Mouse (Mus musculus) spleen, adult 12 weeks (tissue): ENCODE results near the gene Fmnl2.

Experiments used
- DNase-seq: peaks from one replicate; pipeline ENCODE4 v3.0.0; 2022; ENCODE audit warnings: low spot score

Fmnl2 gene

DNA sequence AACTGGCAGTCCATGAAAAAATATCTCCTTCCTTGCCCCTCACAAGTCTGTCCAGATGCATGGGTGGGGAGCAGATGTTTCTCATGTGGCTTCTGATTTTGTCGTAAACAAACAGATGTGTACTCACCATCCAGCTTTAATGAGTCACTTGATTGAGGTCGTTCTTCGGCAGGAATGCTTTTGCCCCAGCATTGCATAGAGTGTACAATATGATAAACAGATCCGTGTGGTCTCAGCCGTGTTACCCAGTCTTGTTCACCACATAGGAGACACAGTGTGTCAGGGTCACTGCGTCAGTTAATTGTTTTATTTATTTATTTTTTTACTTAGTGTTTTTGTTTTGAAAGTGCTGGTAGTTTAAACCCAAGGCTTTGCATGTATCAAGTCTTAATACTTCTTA, 189.4 kb downstream of the Fmnl2 start:
- no peak for DNase-seq

DNA sequence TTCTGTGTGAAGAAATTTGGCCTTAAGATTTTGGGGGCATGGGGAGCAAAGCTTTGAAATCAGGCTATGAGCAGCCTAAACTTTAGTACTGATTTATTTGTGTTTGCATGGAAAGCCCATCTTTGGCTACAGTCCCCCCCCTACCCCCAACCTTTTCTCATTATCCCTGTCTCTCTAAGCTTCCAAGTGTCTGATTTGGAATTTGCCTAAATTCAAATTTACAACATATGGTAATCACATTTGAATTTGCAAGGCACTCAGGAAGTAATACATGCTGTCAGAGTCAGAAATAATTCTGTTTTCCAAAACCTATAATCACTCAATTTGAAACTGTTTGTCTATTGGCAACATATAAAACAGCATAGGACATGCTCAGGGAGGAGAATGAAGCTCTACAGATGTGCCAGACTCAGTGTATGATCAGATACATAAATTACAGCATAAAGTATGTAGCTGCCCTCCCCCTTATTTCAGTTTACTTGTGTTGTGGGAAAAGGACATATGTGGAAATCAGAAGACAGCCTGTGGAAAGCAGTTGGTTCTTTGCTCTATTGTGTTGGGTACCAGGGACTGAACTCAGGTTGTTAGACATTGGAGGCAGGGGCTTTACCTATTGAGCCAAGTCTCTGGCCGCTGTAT, 190.2 kb downstream of the Fmnl2 start:
- no peak for DNase-seq

DNA sequence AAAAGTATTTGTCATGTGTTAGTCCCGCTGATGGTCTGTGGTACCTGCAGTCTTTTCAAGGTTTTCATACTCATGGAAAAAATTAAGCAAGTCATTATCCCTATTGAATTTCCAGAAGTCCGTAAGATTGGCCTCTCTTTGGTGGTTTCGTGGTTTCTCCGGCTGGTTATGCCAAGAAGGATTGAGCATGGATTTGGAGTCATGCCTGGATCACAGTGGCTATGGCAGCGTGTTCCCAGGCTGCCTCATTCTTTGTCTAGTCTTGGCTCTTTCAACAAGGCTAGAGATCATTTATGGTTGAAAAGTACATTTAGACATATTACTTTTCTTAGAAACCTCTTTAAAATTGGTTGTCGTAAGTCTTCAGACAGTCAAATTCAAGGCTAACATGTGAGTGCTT, 192.7 kb downstream of the Fmnl2 start:
- no peak for DNase-seq

DNA sequence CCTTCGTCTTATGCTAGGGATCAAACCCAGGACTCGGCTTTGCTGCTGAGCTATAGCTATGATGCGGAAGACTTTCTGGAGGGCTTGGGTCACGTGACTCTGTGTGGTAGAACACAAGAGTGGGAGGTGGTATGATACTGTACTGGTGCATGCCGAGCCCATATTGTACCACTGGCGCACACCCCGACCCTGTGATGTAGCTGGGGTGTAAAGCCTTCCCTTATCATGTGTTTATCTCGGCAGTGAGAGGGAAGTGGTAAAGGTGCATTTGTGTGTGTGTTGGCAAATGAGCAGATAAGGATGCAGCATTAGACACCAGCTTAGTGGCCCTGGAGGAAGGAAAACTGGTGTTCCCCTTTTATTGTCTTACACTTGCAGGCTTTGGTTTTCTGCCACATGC, 193.8 kb downstream of the Fmnl2 start:
- no peak for DNase-seq

DNA sequence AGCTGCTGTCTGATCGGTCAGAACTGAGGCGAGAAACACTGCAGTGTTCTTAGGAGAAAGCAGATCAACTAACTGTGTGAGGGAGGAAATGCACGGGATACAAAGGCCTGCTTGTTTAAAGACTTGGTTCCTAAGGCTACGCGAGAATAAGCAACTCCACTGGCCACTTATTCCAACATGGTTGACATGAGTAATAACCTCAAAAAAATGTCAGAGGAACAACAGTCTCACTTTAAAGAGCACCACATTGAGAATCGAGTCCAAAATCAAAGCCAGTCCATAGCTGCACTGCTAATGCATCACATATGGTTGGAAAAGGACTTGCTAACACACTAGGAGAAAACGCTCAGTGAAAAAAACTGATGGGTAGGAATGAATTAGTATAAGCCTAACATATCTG, 196.1 kb downstream of the Fmnl2 start:
- no peak for DNase-seq

DNA sequence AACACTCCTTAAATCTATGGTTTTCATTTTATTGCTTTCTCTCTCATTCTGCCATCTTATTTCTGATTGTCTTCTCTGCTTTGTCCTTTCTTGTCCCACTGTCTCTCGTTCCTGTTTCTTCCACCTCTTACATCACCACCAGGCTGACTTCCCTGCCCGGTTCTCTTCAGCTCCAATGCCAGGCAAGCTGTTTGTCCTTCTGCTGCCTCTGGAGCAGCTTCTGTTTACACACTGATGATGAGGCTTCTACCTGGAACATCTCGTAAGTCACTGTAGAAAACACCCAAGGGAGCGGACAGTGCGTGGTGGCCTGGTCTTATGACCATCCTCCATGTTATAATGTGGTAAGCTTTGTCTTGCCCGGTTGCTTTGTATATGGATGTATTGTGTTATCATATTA, 198.9 kb downstream of the Fmnl2 start:
- no peak for DNase-seq

DNA sequence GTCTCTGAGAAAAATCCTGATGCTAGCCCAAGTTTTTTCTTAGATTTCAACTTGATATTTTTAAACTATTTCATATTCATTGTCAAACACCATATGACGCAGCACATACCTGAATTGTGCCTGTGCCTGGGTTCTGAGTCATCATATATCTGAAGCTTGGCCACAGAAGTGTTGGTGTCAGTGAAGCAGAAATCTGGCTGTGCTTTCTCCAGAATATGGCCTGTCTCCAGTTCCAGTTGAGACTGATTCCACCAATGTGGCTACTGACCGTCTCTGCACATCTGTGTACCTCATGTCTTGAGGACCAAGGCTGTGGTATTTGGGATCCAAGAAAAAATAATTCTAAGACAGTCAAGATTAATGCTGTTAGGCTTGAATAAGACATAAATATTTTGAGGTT, 199.6 kb downstream of the Fmnl2 start:
- no peak for DNase-seq

DNA sequence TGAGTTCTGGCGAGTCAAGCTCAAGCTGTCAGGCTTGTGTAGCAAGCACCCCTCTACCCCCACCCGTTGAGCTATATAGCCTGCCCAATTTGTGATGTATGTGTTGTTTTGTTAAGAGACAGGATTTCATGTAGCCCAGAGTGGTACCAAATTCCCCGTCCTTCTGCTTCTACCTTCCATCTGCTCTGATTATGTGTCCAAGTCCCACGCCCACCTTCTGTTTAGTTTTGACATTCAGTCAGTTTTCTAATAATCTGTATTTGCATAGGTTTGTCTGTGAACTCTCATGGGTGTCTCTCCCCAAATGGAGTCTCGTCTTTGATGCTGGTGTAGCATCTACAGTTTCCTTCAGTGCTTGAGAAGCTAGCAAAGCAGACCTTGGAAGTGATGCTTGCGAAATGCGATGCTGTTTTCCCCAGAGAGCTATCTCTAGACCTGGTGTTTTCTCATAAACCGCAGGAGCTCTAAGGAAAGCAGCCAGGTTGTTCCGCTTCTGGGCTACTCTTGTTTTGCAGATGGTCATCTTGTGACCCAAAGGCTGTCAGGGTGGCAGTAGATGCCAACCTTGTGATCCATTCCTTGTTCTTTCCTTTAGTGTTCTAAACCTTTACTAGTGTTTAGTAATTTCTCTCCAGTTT, 203.8 kb downstream of the Fmnl2 start:
- no peak for DNase-seq

DNA sequence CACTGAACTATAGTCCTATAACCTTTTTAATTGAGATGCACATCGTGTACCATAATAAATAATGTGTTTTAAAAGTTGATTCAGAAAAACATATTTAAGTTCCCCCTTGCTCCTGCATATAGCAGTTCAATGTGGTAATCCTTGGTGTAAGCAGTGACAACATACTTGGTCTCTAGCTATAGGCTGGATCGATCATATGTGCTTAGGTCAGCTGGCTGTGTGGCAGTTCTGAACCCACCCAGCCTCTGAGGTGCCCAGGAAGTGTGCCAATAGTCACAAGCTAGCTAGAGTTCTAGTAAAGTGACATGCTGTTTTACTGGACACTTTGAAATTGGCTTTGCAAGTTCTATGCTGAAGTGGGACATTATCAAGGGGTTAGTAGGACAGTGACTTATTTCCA, 209.3 kb downstream of the Fmnl2 start:
- DNase-seq = no peak

DNA sequence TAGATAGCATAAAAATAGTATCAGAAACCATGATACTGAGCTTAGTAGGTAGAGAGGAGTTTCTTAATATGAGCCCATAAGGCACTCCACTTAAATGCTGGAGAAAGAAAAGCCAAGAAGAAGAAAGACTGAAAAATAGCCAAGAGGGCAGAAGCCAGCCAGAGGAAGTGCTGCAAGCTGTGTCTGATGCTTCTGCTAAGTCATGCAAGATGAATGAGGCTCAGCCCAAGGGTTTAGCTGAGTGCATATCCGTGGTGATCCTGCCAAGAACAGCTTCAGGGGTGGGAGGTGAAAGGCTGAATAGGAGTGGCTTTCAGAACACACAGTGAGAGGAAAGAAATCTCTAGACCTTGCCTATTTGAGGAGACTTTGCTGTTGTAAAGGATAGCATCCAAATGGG, 212.9 kb downstream of the Fmnl2 start:
- no peak for DNase-seq

DNA sequence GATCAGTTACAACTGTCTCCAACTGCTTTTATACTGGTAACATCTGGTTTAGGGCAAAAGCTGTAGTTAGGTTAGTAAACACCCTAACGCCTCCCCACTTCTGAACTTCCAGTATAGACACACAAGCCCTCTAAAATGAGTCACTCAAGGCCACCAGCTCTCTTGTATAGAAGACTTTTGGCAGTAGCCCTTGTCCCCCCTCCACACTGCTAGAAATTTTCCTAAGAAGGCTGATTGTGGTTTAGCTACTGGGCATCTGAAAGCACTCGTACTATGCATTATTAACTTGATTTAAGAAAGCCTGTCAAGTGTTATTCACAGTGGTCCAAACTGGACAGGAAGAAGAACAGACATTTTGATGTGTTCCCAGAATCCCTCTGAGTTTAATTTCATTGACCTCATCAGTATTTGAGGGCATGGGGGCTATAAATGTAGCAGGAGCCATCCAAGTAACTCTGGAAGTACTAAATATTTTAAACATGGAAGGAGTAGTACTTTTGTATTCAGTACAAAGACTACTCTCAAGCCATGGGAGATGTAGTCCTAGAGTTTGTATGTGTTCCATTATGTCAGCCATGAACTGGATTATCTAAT, 222.1 kb downstream of the Fmnl2 start:
- no peak for DNase-seq

DNA sequence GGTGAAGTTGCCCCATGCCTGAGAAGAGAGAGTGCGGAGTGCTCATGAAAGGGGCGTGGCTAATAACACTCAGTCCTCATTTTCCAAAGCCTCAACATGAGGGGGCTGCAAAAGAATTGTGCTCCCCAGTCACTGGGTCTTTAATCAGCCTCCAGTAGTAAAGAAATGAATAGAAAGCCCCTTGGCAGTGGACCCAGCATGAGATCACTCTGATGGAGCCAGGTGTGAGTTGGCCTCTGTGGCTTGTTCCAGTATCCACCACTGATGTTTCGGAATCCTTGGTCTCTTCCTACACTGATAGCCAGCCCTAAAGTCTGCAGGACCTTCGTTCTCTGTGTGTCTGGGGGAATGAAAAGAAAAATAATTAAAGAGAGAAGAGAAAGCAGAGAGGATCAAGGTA, 224.4 kb downstream of the Fmnl2 start:
- DNase-seq = no peak

DNA sequence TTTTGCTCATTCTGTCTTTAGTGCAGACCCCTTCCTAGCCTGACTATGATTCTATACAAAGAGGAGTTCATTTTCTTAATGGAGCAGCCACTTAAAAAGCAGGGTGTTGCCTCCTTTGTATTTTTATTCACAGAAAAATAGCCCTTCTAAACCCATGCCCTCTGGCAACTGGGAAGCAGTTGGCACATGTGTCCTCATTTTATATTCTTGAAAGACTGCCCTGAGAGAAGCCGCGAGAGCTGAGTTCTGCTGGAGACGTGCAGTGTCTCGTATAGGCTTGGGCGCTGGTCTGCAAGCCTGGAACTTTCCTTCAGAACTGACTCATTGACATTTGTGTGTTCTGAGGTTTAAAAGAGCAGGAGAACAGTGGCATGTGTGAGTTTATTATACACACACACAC, 224.8 kb downstream of the Fmnl2 start:
- DNase-seq = no peak

DNA sequence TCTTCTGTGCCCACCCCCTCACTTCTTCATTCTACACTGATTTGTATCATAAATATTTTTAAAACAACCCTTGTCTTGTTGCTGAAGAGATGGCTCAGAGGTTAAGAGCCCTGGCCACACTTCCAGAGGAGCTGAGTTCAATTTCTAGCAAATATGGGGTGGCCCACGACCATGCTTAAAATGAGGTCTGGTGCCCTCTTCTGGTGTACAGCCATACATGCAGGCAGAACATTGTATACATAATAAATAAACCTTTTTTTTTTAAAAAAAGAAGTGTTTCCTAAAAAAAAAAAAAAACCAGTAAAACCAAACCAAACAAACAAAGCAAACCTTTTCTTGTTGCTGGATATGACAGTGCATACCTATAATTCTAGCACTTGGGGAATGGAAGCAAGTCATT, 225.6 kb downstream of the Fmnl2 start:
- no peak for DNase-seq

DNA sequence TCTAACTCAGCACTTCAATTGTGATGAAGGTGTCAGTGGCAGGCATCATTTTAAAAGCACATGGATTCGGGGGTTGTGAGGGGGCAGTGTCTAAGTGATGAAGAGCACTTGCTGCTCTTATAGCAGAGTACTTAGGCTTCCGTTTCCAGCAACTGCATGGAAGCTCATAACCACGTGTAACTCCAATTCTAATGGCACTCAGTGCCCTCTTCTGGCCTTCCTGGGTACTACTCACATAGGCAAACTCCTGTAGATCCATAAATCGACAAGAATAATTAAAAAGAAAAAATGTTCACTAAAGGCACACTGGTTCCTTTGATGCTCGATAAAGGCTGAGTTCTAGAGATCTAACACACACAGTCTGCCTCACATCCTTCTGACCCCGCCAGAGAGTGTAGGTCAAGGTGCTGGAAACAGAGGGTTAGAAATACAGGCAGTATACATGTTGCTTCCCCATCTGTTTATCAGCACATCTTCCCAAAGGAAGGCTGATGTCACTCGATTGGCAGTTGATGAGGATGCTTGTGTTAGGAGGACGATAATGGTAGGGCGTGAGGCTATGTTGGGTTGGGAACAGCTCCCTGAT, 228.1 kb downstream of the Fmnl2 start:
- DNase-seq = no peak

DNA sequence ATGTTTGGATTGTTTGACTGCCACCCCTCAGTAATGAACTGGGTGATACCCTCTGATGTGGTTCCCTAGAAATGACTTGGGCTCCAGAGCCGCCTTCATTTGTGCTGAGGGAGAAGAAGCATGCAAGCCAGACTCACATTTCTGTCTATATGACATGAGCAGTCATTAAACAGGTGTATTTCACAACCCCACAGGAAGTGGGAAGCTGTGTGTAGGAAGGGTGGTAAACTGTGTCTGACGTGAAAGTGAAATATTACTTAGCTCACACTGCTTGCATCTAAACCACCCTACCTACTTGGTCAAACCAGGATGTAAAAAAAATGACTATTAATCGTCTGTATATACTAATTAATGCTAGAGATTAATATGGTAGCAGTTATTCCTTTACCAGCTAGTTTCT, 231.1 kb downstream of the Fmnl2 start:
- no peak for DNase-seq

DNA sequence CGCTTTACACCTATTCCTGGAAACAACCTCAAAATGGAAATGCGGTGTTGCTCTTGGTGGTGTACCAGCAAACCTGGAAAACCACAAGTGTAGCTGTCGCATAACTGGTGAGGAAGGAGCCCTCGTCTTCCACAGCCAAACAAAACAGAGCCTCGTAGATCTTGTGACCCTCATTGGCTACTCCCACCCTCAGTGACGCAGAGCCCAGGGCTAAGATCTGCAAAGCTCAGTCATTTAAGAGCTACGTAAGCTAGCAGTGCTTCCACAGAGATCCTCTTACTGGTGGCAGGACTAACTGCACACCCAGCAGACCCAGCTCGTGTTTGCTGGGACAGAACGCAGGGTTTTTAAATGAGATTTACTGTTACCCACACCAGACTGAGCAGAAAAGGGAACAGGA, 237.4 kb downstream of the Fmnl2 start:
- no peak for DNase-seq

DNA sequence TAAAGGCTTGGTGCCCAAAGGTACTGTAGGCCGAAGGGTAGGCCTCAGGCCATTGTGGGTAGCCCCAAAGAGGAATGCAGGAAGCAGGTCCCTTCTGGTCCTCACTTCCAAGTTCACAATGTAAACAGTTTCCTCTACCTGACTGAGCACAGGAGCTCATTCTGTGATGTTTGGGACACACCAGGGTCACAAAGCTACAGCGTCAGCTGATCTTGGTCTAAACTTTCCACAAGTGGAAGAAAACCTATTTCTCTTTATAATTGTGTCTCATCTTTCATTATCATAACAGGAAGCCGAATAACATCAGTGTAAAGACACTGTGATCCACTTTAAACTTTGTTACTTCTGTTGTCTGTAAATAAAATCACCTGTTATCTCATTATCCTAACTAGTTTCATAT, 237.8 kb downstream of the Fmnl2 start:
- DNase-seq = no peak

DNA sequence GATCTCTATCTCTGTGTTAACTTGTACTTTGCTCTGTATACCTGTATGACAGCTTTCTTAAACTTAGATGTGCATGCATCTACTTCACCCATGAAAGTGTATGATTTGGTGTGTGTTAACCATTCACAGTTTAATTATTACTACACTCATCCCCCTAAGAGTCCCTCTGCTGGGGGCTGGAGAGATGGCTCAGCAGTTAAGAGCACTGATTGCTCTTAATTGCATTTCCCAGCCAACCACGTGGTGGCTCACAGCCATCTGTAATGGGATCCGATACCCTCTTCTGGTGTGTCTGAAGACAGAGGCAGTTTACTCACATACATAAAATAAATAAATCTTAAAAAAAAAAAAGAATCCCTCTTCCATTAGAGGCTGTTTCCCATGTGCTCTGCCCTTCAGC, 242.4 kb downstream of the Fmnl2 start:
- no peak for DNase-seq

DNA sequence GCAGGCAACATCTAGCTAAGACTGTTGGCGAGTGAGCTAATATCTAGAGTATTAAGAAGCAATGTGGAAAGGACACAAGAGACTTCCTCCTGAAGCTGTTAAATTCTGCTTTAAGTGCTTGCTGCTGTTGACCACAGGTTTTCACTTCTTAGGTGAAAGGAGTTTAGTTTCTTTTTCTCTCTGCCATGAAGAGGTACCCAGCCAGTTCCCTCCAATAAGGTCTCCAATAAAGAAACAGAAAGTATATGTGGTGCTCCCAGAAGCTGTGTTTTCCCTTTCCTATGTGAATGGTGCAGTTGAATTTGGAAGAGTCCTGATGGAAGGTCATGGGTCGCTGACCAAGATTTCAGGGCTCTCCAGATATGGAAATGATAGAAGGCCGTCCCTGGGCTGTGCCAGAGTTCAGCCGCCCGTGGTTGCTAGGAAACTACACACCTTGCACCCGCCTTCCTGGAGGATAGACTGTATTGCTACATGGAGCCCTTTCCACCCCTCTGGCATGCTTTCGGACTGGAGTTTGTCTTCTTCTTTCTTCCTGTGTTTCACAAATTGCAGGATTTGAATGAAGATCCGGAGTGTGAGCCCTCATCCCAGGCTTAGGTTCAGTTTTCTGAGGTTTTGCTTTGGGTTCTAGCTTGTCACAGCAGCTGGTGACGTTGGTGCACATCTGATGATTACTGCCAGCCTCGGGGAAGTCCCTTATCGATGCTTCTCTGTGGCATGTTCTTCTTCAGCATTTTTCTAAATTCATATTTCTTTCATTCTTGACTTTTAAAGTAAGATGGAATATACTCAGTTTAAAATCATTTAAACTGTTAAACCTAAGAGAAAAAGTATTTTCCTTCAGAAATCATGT, 244.5 kb downstream of the Fmnl2 start:
- DNase-seq = no peak

DNA sequence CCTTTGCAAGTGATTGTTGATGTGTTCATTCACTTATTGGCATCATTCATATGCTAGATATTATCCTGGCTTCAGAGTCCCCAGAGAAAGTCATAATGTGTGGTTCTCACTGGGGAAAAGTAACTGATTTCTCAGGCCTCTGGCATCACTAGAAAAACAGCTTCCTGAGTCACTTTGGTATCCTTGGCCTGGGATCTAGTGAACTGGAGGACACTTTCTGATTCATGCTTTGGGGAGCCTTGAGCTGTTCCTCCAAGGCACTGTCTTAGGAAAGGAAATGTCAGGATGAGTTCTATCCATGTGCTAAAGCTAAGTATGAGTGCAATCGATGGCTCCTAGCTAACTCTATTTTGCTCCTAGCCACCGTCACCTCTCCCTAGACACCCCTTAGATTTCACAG, 245.2 kb downstream of the Fmnl2 start:
- DNase-seq = no peak

DNA sequence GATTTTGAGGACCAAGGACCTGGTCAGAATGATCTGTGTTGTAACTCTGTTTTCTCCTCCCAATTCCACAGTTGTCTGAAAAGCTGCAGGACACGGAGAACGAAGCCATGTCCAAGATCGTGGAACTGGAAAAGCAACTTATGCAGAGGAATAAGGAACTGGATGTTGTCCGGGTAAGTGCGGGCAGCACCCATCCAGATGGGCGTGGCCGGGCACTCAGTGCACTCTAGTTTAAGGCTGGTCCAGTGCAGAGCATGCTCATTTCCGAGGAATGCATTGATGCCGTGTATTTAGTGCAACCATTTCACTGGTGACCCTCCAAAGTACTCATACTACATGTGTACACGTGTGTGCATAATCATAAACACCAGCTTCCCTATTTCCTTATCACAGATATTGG, 247.7 kb downstream of the Fmnl2 start:
- no peak for DNase-seq

DNA sequence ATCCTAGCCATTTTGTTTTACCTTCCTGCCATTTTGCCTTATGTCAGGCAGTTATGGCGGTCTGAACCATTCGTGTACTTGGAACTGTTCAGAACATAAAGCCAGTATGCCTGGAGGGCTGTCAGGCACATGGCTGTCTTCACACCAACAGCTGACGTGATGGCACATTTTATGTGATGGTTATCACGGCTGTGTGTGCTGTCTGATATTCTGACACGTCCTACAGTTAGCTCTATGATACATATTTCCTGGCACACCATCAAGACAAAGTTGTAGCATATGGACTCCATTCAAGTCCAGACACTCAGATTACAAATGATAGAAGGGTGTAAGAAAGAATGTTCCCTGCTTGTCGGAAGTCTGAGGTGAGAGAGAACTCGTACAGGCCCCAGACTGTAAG, 248.4 kb downstream of the Fmnl2 start:
- DNase-seq = no peak
